Mouse (Mus musculus) heart, postnatal 0 days (tissue): ENCODE measurements around the gene Zbtb21.

Experiments used
- CTCF ChIP-seq: IDR thresholded peaks from 2 replicates; pipeline ENCODE4 v1.5.1; 2016; ENCODE audit warnings: antibody characterized with exemption, control low read depth, low read depth
- EP300 ChIP-seq: IDR thresholded peaks from 2 replicates; pipeline ENCODE4 v1.6.1; 2016; ENCODE audit warnings: antibody characterized with exemption, low read depth

DNA sequence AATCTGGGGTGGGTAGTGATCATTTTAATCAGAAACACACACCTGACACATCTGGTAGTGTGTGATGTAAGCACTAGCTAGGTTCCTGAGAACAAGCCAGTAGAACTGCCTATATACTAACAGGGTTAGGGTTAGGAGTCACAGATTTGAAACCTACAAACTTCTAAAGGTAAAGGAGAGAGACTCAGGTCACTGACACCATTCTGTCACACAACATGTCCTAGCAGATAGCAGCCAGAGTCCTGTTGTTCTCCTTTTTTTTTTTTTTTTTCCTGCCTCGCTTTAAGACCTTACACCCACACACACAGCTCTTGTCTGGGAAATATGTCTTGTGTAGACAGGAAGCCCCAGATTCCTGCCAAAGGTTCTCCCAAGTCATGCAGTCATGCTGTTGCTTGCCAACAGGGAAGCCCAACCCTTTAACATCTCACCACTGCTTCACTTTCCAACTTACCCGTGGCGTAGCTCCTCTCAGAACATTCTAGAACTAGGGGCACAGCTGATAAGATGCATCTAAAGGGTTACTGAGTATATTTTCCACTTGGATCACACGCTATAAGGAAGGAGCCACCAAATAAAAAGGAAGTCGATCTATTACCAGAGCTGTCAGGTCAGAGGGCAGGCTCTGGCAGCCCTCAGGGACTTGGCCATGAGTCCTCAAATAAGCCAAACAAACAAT, 64.9 kb downstream of the Zbtb21 start:
- TF ChIP-seq CTCF (no peak), EP300 (no peak)
